Mouse (Mus musculus) intestine, embryonic 15.5 days (tissue): ENCODE data around the gene Atp6ap1l. TPM values are rescaled to one million over a fixed set of nuclear protein-coding genes. Genes with fewer than 3 reads are reported as not detected.

ENCODE experiments used
- polyA plus RNA-seq: library from polyadenylated mRNA; unstranded; fragments of >200 nt; fragmentation: Nextera tagmentation; extraction: Ambion mirVana; gene quantifications from 2 replicates; pipeline ENCODE4 v1.2.1, GENCODE M21; 2015

Gene Atp6ap1l
- polyA plus RNA-seq, 1 experiment from 2014 or later, result not detected

Other genes starting within 250 kb of the Atp6ap1l start
- 222 and 261 TPM in 2 replicates for gene Rps23, start 17.6 kb upstream of the Atp6ap1l start, polyA plus RNA-seq